Mouse (Mus musculus) inflammation-experienced regulatory T-cells, adult 16 weeks (primary cell): ENCODE measurements around the gene Pcsk1n. TPM values are rescaled to one million over a fixed set of nuclear protein-coding genes. Genes with fewer than 3 reads are reported as not detected.

Source experiments
- polyA plus RNA-seq: library from polyadenylated mRNA; unstranded; fragments of 100-300 nt; shearing (Covaris generic); gene quantifications from one replicate; pipeline ENCODE4 v1.2.1, GENCODE M21; 2017

The Pcsk1n gene
- polyA plus RNA-seq: not detected

GRCm38 (mm10) chrX:7919601-7920383, at the start of gene Pcsk1n:
Gene Pcsk1n (plus strand): TSS chrX:7919822.

DNA sequence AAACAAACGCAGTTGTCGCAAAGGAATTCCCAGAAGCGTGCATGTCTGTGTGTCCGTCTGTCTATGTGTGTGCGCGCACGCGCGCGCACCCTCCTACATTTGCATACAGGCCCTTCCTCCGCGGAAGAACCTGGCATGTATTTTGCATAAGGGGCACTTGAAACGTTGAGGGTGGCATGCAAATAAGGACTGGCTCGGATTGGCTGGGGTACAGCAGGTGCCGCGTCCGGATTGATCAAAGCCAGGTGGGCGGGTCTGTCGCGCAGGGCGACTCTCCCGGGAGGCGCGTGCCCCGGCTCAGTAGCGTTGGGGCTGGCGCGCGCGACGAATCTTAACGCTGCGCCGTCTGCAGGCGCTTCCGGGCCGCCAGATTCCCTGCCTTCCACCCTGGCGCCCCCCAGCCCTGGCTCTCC, 41.6 kb upstream of the Pcsk1n start, which contains the start of gene Pim2:
TSS of gene Pim2 (plus strand) at position 256 of the 413 bp plus-strand sequence.

DNA sequence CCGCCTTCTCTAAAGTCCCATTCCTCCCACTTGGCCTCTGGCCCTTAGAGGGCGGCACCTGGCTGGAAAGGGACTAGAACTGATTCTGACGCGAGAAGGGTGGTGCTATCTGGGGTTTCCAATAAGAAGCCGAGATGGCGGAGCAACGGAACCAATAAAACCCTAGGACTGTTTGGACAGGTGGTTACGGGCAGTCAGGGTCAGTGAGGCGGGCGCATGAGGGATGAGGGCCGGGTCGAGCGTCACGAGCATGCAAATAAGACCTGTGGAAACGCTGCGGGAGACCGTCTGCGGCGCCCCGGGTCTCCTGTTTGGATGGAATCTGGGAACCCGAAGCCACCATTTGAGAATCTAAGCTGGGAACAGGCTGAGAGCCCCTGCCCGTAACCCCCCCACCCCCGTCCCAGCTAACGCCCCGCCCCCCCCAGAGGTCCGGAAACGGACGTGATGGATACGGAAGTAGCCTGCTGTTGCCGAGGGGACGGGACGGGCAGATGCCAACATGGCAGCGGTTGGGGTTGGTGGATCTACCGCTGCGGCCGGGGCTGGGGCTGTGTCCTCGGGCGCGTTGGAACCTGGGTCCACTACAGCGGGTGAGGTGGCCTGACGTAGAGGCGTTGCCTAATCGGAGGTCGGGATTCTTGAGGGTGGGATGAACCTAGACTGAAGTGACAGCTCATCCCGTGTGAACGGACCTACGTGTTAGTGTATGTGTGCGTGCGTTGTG, 35.6 kb upstream of the Pcsk1n start, which contains the start of gene Slc35a2:
TSS of gene Slc35a2 (plus strand) at position 188 of the 727 bp plus-strand sequence.

DNA sequence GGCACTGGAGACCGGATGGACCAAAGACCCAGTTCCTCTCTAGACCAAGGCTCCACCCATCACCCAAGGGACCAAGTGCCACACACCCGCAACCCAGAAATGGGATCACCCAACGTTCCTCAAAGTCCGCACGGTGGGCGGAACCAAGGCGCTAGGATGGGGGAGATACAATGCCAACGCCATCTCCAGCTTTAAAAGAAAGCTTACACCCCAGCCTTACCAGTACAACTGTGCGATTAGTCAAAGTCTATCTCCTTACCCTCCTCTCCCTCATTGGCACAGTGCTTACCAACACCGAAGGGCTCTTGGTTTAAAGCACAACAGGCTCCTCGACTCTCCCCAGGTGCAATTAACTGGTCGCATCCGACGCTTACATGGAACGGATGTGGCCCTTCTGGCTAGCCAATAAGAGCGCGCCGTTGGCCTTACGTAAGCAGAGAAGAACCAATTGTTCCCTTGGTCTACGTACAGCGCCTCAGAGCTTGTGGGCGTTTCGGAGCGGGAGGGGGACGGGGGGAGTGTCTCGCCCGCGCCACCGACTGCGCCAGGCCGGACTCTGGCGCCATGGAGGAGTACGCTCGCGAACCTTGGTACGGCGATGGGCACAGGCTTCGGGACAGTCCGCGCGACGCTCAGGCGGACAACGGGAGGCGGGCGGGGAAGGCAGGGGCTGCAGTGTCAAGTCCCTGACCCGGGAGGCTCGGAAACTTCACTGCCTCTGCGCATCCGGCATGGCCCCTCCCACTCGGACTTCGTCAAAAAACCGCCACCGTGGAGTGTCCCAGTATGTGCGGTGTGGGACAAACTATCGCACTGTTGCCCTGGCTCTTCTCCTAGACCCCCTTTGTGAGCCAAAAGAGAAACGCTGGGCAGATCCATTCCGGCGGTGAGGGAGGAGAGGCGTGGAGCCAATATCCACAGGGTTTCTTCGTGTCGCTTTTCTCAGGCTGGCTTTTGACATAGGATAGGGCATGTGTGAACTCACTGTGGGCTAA, 20.4 kb upstream of the Pcsk1n start, which contains the start of the genes Pqbp1 and Timm17b:
TSS of gene Pqbp1 (minus strand) at position 390 of the 995 bp plus-strand sequence.
TSS of gene Timm17b (plus strand) at position 478 of the 995 bp plus-strand sequence.

DNA sequence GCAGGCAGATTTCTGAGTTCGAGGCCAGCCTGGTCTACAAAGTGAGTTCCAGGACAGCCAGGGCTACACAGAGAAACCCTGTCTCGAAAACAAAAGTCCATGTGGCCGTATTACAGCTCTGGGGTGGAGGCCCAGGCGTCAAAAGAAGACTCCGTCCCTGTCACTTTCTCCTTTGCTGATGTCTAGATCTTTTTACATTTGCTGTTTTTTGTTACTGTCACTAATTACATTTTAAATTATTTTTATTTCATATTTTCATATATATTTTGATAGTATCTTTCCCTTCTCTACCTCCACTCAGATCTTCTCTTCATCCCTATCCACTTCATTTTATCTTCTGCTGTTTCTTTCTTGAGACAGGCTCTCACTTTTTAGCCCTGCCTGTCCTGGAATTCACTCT, 11.9 kb upstream of the Pcsk1n start, which contains the start of gene Gm10491:
TSS of gene Gm10491 (minus strand) at position 101 of the 400 bp plus-strand sequence.

DNA sequence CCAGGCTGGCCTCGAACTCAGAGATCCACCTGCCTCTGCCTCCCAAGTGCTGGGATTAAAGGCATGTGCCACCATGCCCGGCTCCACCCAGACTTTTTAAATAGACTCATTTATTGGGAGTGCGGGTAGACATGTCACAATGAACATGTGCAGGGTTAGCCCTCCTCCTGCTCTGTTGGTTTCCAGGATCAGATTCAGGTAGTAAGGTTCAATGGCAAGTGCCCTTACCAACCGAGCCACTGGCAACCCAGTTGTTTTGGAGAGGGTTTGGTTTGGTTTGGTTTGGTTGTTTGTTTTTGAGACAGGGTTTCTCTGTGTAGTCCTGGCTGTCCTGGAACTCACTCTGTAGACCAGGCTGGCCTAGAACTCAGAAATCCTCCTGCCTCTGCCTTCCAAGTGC, 10.4 kb upstream of the Pcsk1n start, which contains the start of gene Gm10490:
TSS of gene Gm10490 (plus strand) at position 301 of the 400 bp plus-strand sequence.

GRCm38 (mm10) chrX:7928270-7928790, 8.7 kb downstream of the Pcsk1n start, which contains the start of gene Eras:
Gene Eras (minus strand): TSS chrX:7928607.

GRCm38 (mm10) chrX:7947108-7947899, 27.7 kb downstream of the Pcsk1n start, which contains the start of gene Hdac6:
Gene Hdac6 (minus strand): TSS chrX:7947889.

Other genes with a start within 250 kb of the Pcsk1n start
- gene Plp2, start 248.4 kb upstream of the Pcsk1n start, polyA plus RNA-seq: 122 TPM
- gene Magix, start 238.6 kb upstream of the Pcsk1n start, polyA plus RNA-seq: not detected
- 87.5 TPM for gene Gpkow, start 222.7 kb upstream of the Pcsk1n start, polyA plus RNA-seq
- 79.9 TPM for gene Wdr45, start 205.5 kb upstream of the Pcsk1n start, polyA plus RNA-seq
- gene Gm45208, start 197.6 kb upstream of the Pcsk1n start, polyA plus RNA-seq: not detected
- gene Praf2, start 191.4 kb upstream of the Pcsk1n start, polyA plus RNA-seq: 40.0 TPM
- 0.29 TPM for gene Ccdc120, start 168.9 kb upstream of the Pcsk1n start, polyA plus RNA-seq
- gene Tfe3, start 157.3 kb upstream of the Pcsk1n start, polyA plus RNA-seq: 55.8 TPM
- 120 TPM for gene Gripap1, start 130.1 kb upstream of the Pcsk1n start, polyA plus RNA-seq
- 1.6 TPM for gene Kcnd1, start 97.5 kb upstream of the Pcsk1n start, polyA plus RNA-seq
- 22.0 TPM for gene Otud5, start 78.5 kb upstream of the Pcsk1n start, polyA plus RNA-seq
- 85.7 TPM for gene Pim2, start 41.6 kb upstream of the Pcsk1n start, polyA plus RNA-seq
- 44.9 TPM for gene Slc35a2, start 35.8 kb upstream of the Pcsk1n start, polyA plus RNA-seq
- 158 TPM for gene Pqbp1, start 20.6 kb upstream of the Pcsk1n start, polyA plus RNA-seq
- 162 TPM for gene Timm17b, start 20.5 kb upstream of the Pcsk1n start, polyA plus RNA-seq
- gene Gm10491, start 12.0 kb upstream of the Pcsk1n start, polyA plus RNA-seq: not detected
- gene Gm10490, start 10.3 kb upstream of the Pcsk1n start, polyA plus RNA-seq: not detected
- gene Eras, start 8.8 kb downstream of the Pcsk1n start, polyA plus RNA-seq: not detected
- gene Hdac6, start 28.1 kb downstream of the Pcsk1n start, polyA plus RNA-seq: 26.4 TPM
- 39.8 TPM for gene Gata1, start 58.2 kb downstream of the Pcsk1n start, polyA plus RNA-seq
- not detected for gene Glod5, start 98.7 kb downstream of the Pcsk1n start, polyA plus RNA-seq
- 31.3 TPM for gene Suv39h1, start 154.9 kb downstream of the Pcsk1n start, polyA plus RNA-seq
- gene Was, start 170.7 kb downstream of the Pcsk1n start, polyA plus RNA-seq: 74.8 TPM
- 36.5 TPM for gene Wdr13, start 213.1 kb downstream of the Pcsk1n start, polyA plus RNA-seq
- 601 TPM for gene Rbm3, start 226.1 kb downstream of the Pcsk1n start, polyA plus RNA-seq